Mouse (Mus musculus): ENCODE results near the gene Nme9. TPM values are rescaled to one million over a fixed set of nuclear protein-coding genes. Genes with fewer than 3 reads are reported as not detected.

The Nme9 gene
- total and polyA plus RNA-seq, 3 experiments = 1.7 TPM; not detected in 2

DNA sequence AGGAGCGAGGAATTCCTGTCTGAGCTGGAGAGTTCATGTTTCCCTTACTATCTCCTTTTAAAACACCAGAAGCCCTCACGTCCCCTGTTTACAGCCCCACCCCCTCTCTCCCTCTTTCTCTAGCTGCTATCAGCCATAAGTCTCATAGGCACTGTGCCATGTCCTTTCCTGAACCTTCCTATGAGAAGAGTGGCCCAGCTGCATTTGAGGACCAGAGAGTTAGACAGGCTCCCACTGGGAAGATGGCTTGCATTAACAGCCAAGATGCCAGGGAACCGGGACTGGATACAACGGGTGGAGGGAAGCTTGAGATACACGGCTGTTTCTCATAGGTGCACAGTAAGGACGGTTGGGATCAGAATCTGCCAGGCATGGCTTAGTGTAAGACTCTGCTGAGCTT, 13.6 kb downstream of the Nme9 start:
- Histone ChIP-seq H3K36me3 (ENCODE audit: control insufficient read depth, insufficient read depth, low read length) (no peaks in the 10 kb centered on the region), H3K4me1 (ENCODE audit: control insufficient read depth, insufficient read depth, low read length) (no peaks in the 10 kb centered on the region), H3K27ac (no peak overlapping the region), H3K27me3 (ENCODE audit: control insufficient read depth, insufficient read depth, low read length) (no peaks in the 10 kb centered on the region), H3K4me3 (no peak overlapping the region), H3K9ac (ENCODE audit: low read depth, low read length) (no peak overlapping the region), H3K79me2 (replicated peaks; ENCODE audit: control insufficient read depth, insufficient read depth, low read length) (no peaks in the 10 kb centered on the region)
- intact Hi-C loops (cut with DNase I) = no loop called here
- DNase-seq = no peak
- TF ChIP-seq CTCF (IDR thresholded peaks at IDR 0.05) = no peak
- TF ChIP-seq POLR2A (IDR thresholded peaks at IDR 0.05; ENCODE audit: insufficient read depth, low read depth, low read length) = no peak
- TF ChIP-seq EP300 (IDR thresholded peaks at IDR 0.05; ENCODE audit: insufficient read depth, low read depth, low read length) = no peak
- WGBS = 61% methylated on average over 6 of the region's 6 CpGs

DNA sequence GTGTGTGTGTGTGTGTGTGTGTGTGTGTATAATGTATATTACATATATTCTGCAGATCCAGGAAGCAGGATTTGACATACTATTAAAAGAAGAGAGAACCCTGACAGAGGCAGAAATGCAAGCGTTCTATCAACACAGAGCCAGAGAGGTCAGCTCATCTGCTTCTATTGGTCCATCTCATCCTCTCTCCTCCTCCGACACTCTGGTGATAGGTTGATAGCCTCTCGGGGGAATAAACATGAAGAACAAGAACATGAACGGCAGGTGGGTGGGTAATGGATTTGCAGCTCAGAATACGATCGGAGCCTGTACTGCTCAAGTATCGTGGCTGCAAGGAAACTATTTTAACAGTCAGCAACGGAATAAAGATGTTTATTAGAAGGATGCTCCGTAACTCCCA, 17.3 kb downstream of the Nme9 start:
- Histone ChIP-seq H3K79me2 (replicated peaks; ENCODE audit: control insufficient read depth, insufficient read depth, low read length) (no peaks in the 10 kb centered on the region), H3K36me3 (ENCODE audit: control insufficient read depth, insufficient read depth, low read length) (no peaks in the 10 kb centered on the region), H3K27me3 (ENCODE audit: control insufficient read depth, insufficient read depth, low read length) (no peaks in the 10 kb centered on the region), H3K27ac (no peak overlapping the region), H3K9ac (ENCODE audit: low read depth, low read length) (no peak overlapping the region), H3K4me3 (no peak overlapping the region), H3K4me1 (ENCODE audit: control insufficient read depth, insufficient read depth, low read length) (no peaks in the 10 kb centered on the region)
- no peak for TF ChIP-seq CTCF (IDR thresholded peaks at IDR 0.05)
- no peak for TF ChIP-seq EP300 (IDR thresholded peaks at IDR 0.05; ENCODE audit: insufficient read depth, low read depth, low read length)
- TF ChIP-seq POLR2A (IDR thresholded peaks at IDR 0.05; ENCODE audit: insufficient read depth, low read depth, low read length) = no peak
- intact Hi-C loops (cut with DNase I) = loop anchor here (2.0 kb wide), 1 partner anchor 112 kb away; no protein-coding TSS in a partner anchor
- WGBS = 75% methylated on average over 9 of the region's 9 CpGs
- no peak for DNase-seq

- no peaks in the 10 kb centered on the region for H3K36me3 ChIP-seq (ENCODE audit: control insufficient read depth, insufficient read depth, low read length)
- WGBS = 58% methylated on average over 8 of the region's 8 CpGs
- H3K9ac ChIP-seq (ENCODE audit: low read depth, low read length) = no peak overlapping the region
- H3K4me1 ChIP-seq (ENCODE audit: control insufficient read depth, insufficient read depth, low read length) = no peaks in the 10 kb centered on the region
- DNase-seq = no peak
- H3K27me3 ChIP-seq (ENCODE audit: control insufficient read depth, insufficient read depth, low read length) = no peaks in the 10 kb centered on the region
- H3K79me2 ChIP-seq (replicated peaks; ENCODE audit: control insufficient read depth, insufficient read depth, low read length) = no peaks in the 10 kb centered on the region
- TF ChIP-seq CTCF (IDR thresholded peaks at IDR 0.05) (peak; percentile 55), EP300 (IDR thresholded peaks at IDR 0.05; ENCODE audit: insufficient read depth, low read depth, low read length) (no peak)
- H3K27ac ChIP-seq = no peak overlapping the region
- H3K4me3 ChIP-seq = no peak overlapping the region
- intact Hi-C loops (cut with DNase I) = loop anchor here (2.0 kb wide), 1 partner anchor 111 kb away; no protein-coding TSS in a partner anchor
Observed at GRCm38 (mm10) chr9:99469681-99470273, 18.5 kb downstream of the Nme9 start.

DNA sequence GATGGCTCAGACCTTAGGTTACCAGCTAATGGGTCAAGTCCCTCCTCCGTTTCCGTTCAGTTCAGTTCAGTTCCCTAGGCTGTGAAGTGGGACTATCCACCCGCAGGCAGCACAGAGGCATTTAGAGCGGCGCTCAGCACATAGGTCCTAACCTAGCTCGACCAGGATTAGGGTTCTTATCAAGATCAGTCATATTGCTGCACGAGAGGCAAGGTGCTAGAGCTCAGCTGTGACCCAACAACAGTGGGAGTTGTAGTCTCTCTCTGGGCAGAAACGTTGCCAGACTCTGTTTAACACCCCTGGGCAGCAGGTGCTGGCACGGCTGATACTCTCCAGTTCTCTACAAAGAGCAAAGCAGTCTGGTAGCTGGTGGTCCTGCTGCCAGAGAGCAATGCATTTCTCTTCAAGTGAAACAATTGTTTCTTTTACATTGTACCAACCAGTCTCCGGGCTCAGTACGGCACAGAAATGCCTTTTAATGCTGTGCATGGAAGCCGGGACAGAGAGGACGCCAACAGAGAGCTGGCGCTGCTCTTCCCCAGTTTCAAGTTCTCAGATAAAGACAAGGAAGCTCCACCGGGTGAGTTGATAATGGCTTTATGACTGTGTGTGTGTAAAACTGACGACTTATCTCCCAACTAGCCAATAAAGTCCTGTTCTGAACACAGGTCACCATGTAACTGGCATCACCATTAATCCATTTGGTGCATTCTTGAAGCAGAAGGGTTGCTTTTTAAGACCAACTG, 19.2 kb downstream of the Nme9 start:
- Histone ChIP-seq H3K27ac (no peak overlapping the region), H3K36me3 (ENCODE audit: control insufficient read depth, insufficient read depth, low read length) (no peaks in the 10 kb centered on the region), H3K79me2 (replicated peaks; ENCODE audit: control insufficient read depth, insufficient read depth, low read length) (no peaks in the 10 kb centered on the region), H3K9ac (ENCODE audit: low read depth, low read length) (no peak overlapping the region), H3K27me3 (ENCODE audit: control insufficient read depth, insufficient read depth, low read length) (no peaks in the 10 kb centered on the region), H3K4me3 (no peak overlapping the region), H3K4me1 (ENCODE audit: control insufficient read depth, insufficient read depth, low read length) (no peaks in the 10 kb centered on the region)
- TF ChIP-seq POLR2A (IDR thresholded peaks at IDR 0.05; ENCODE audit: insufficient read depth, low read depth, low read length) = no peak
- TF ChIP-seq EP300 (IDR thresholded peaks at IDR 0.05; ENCODE audit: insufficient read depth, low read depth, low read length) = no peak
- no peak for TF ChIP-seq CTCF (IDR thresholded peaks at IDR 0.05)
- intact Hi-C loops (cut with DNase I) = no loop called here
- 51% methylated on average over 16 of the region's 16 CpGs for WGBS
- DNase-seq = no peak

DNA sequence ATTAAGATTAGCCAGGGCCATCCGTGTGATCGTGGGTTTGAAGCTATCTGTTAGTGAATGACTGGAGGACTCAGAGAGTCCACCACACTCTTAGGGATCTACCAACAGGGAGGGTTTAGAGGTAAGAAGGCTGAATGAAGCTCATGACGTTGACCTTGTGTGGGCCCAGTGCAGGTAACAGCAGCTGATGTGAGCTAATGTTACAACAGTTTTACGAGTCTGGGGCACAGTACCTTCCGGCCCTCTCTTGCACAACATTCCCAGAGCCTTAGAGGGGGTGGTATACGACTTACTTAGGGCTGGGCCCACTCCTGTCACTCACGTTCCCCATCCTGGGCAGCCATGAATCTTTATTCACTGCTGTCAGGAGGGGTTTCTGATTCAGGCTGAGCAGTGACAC, 20.1 kb downstream of the Nme9 start:
- WGBS = 73% methylated on average over 7 of the region's 7 CpGs
- H3K4me1 ChIP-seq (ENCODE audit: control insufficient read depth, insufficient read depth, low read length) = no peaks in the 10 kb centered on the region
- H3K27me3 ChIP-seq (ENCODE audit: control insufficient read depth, insufficient read depth, low read length) = no peaks in the 10 kb centered on the region
- DNase-seq = no peak
- no peaks in the 10 kb centered on the region for H3K79me2 ChIP-seq (replicated peaks; ENCODE audit: control insufficient read depth, insufficient read depth, low read length)
- no peak for TF ChIP-seq CTCF (IDR thresholded peaks at IDR 0.05)
- no peak for TF ChIP-seq POLR2A (IDR thresholded peaks at IDR 0.05; ENCODE audit: insufficient read depth, low read depth, low read length)
- TF ChIP-seq EP300 (IDR thresholded peaks at IDR 0.05; ENCODE audit: insufficient read depth, low read depth, low read length) = no peak
- no peak overlapping the region for H3K27ac ChIP-seq
- H3K4me3 ChIP-seq = no peak overlapping the region
- H3K9ac ChIP-seq (ENCODE audit: low read depth, low read length) = no peak overlapping the region
- no peaks in the 10 kb centered on the region for H3K36me3 ChIP-seq (ENCODE audit: control insufficient read depth, insufficient read depth, low read length)
- intact Hi-C loops (cut with DNase I) = no loop called here

GRCm38 (mm10) chr9:99479181-99479711, 28.0 kb downstream of the Nme9 start:
- H3K4me1 ChIP-seq (ENCODE audit: control insufficient read depth, insufficient read depth, low read length) = no peaks in the 10 kb centered on the region
- no peak for TF ChIP-seq POLR2A (IDR thresholded peaks at IDR 0.05; ENCODE audit: insufficient read depth, low read depth, low read length)
- TF ChIP-seq EP300 (IDR thresholded peaks at IDR 0.05; ENCODE audit: insufficient read depth, low read depth, low read length) = no peak
- no peak for TF ChIP-seq CTCF (IDR thresholded peaks at IDR 0.05)
- intact Hi-C loops (cut with DNase I) = no loop called here
- no peaks in the 10 kb centered on the region for H3K79me2 ChIP-seq (replicated peaks; ENCODE audit: control insufficient read depth, insufficient read depth, low read length)
- no peak for DNase-seq
- no peaks in the 10 kb centered on the region for H3K27me3 ChIP-seq (ENCODE audit: control insufficient read depth, insufficient read depth, low read length)
- peaks cover 2% of the 10 kb centered on the region for H3K36me3 ChIP-seq (ENCODE audit: control insufficient read depth, insufficient read depth, low read length)
- 38% methylated on average over 9 of the region's 9 CpGs for WGBS
- no peak overlapping the region for H3K27ac ChIP-seq
- H3K9ac ChIP-seq (ENCODE audit: low read depth, low read length) = no peak overlapping the region
- no peak overlapping the region for H3K4me3 ChIP-seq

Data from heart, adult 2 months (tissue).